Mouse (Mus musculus) kidney, postnatal 0 days (tissue): Measurements from ENCODE around the gene Cisd3. TPM values are rescaled to one million over a fixed set of nuclear protein-coding genes. Genes with fewer than 3 reads are reported as not detected.
"Not testable (repeated sequence)": the region's sequence is repeated elsewhere in the genome, so short reads cannot be mapped to it uniquely, and the experiment has no call there.

Experiments used
- ATAC-seq: fragments of 200-750 bp; cut with Nextera tagmentation; replicated peaks from 2 replicates; pipeline ENCODE4 v1.8.0; 2017; ENCODE audit warnings: low read depth, moderate number of reproducible peaks, moderate TSS enrichment, moderate library complexity; ENCODE audit not compliant: low FRiP score
- DNase-seq: peaks from one replicate; pipeline ENCODE4 v3.0.0-alpha.2; 2016; ENCODE audit warnings: low spot score
- H3K27ac ChIP-seq: fragments of 300-500 bp; sonication (generic); 2 replicates; pipeline ENCODE4 v1.5.1; 2014; ENCODE audit warnings: mild to moderate bottlenecking
- H3K27me3 ChIP-seq: fragments of 300-500 bp; sonication (generic); 2 replicates; pipeline ENCODE4 v1.6.1; 2014; ENCODE audit warnings: low read length, mixed read lengths; ENCODE audit not compliant: insufficient read depth
- H3K36me3 ChIP-seq: fragments of 300-500 bp; sonication (generic); 2 replicates; pipeline ENCODE4 v1.6.1; 2014; ENCODE audit warnings: low read length, mixed read lengths; ENCODE audit not compliant: insufficient read depth
- H3K4me1 ChIP-seq: fragments of 300-500 bp; sonication (generic); replicated peaks from 2 replicates; pipeline ENCODE4 v1.6.1; 2014; ENCODE audit warnings: antibody characterized with exemption, low read length, mixed read lengths; ENCODE audit not compliant: insufficient read depth
- H3K4me2 ChIP-seq: fragments of 300-500 bp; sonication (generic); 2 replicates; pipeline ENCODE4 v1.6.1; 2014; ENCODE audit warnings: mild to moderate bottlenecking, low read length, moderate library complexity, mixed read lengths
- H3K4me3 ChIP-seq: fragments of 300-500 bp; sonication (generic); replicated peaks from 2 replicates; pipeline ENCODE4 v1.5.1; 2014; ENCODE audit warnings: low read depth, low read length
- H3K9ac ChIP-seq: fragments of 300-500 bp; sonication (generic); 2 replicates; pipeline ENCODE4 v1.6.1; 2014; ENCODE audit warnings: low read depth, low read length
- H3K9me3 ChIP-seq: fragments of 300-500 bp; sonication (generic); replicated peaks from 2 replicates; pipeline ENCODE4 v1.6.1; 2016; ENCODE audit warnings: low read length, inconsistent platforms, mixed read lengths
- CTCF ChIP-seq: IDR thresholded peaks from 2 replicates; pipeline ENCODE4 v1.5.1; 2016; ENCODE audit warnings: antibody characterized with exemption, low read depth, mild to moderate bottlenecking, moderate library complexity
- WGBS: fragments of 180-500 bp; shearing (Covaris S2); extraction: QIAGEN DNeasy Blood & Tissue Kit; methylation state at CpG from one replicate; pipeline ENCODE4 v1.1.7; 2014; 5-methylcytosine and 5-hydroxymethylcytosine counted together
- polyA plus RNA-seq: library from polyadenylated mRNA; unstranded; fragments of >200 nt; fragmentation: Nextera tagmentation; extraction: Ambion mirVana; gene quantifications from 2 replicates; pipeline ENCODE4 v1.2.1, GENCODE M21; 2015

Gene Cisd3
- polyA plus RNA-seq = 69.2 and 70.9 TPM in 2 replicates

DNA sequence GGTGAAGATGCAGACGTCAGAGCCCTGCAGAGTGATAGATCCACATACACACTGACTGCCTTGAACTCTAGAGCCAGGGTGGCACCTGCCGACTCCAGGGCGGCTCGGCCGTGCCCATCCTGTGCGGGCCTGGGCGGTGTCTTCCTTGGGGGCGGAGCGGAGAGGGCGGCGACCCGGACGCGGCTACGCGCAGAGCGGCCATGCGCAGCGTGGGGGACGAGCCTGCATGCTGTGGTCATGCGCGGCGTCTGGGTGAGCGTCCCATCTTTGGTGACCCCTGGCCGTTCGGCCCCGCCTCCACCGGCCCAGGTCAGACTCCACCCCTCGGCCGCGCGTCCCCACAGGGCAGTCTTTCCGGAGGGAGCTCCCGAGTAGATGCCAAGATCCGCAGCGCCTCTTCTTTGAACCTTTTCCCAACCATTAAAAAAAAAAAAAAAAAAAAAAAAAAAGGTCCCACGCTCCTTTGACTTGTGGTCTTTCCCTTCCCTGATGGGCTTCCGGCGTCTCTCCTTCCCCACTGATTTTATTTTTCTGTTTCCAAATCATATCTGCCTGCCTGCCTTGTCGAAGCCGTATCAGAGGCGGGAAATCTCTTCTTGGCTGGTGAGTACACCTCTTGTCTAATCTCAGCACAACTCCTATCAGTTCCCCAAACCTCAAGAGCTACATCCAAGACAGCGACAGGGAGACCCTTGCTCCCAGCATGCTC lies at the start of gene Cisd3:
TSS of gene Cisd3 (plus strand) at position 214 of the 709 bp plus-strand sequence.
- H3K27me3 ChIP-seq = no peaks in the 10 kb centered on the region
- peak within 1 kb of the TSS; percentile 33; the same call in 1 of the 2 replicates for H3K4me3 ChIP-seq
- peak within 1 kb of the TSS; percentile 64 for H3K4me2 ChIP-seq
- WGBS = under 1% methylated on average over 43 of the region's 43 CpGs
- peak; percentile 92 for DNase-seq
- H3K27ac ChIP-seq = peak within 1 kb of the TSS; percentile 70
- peaks cover 16% of the 10 kb centered on the region for H3K36me3 ChIP-seq
- peak; percentile 91 for ATAC-seq
- H3K9ac ChIP-seq = peak within 1 kb of the TSS; percentile 47; the same call in 1 of the 2 replicates
- no peaks in the 10 kb centered on the region for H3K9me3 ChIP-seq
- no peak for TF ChIP-seq CTCF
- H3K4me1 ChIP-seq = peaks cover 22% of the 10 kb centered on the region; the same call in 1 of the 2 replicates

DNA sequence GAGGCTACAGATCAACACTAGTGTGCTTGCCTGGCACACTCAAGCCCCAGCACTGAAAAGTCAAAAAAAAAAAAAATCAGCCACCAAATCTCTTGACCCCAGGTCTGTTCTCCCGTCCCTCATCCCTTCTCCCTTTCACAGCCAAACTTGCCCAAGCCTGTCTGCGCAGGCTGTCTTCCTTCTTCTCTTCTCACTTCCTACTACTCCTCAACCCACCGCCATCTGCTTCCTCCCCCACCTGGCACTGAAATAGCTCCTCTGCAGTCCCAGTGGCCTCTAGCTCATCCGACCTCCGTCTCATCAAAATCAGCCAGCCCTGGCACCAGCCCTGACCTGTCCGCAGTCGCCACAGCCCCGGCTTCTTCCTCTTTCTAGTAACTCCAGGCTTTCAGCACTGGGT lies 44.0 kb upstream of the Cisd3 start:
- H3K4me1 ChIP-seq = no peaks in the 10 kb centered on the region
- DNase-seq (no peak), ATAC-seq (no peak)
- no peak overlapping the region for H3K27ac ChIP-seq
- H3K9ac ChIP-seq = no peak overlapping the region
- no peak overlapping the region for H3K4me3 ChIP-seq
- no peaks in the 10 kb centered on the region for H3K9me3 ChIP-seq
- no peak for TF ChIP-seq CTCF
- no peaks in the 10 kb centered on the region for H3K36me3 ChIP-seq
- WGBS = 33% methylated on average over 8 of the region's 8 CpGs
- no peaks in the 10 kb centered on the region for H3K27me3 ChIP-seq
- H3K4me2 ChIP-seq = no peak overlapping the region

DNA sequence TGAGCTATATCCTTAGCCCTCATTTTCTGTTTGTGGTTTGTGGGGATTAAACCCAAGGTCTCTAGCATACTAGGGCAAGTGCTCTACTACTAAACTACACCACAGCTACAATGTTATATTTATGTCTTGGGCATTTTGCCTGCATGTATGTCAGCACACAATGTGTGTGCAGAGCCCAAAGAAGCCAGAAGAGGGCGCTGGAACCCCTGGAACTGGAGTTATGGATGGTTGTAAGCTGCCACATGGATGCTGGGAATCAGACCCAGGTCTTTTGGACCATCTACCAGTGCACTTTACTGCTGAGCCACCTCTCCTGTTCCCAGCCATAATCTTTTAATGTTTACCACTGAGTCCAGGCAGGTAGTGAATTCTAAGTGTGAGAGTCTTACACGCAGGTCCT lies 42.9 kb upstream of the Cisd3 start:
- H3K4me2 ChIP-seq = no peak overlapping the region
- no peak for ATAC-seq
- no peak overlapping the region for H3K27ac ChIP-seq
- no peak for DNase-seq
- WGBS = 58% methylated on average over 2 of the region's 2 CpGs
- no peaks in the 10 kb centered on the region for H3K27me3 ChIP-seq
- no peak overlapping the region for H3K4me3 ChIP-seq
- no peak overlapping the region for H3K9ac ChIP-seq
- no peaks in the 10 kb centered on the region for H3K4me1 ChIP-seq
- TF ChIP-seq CTCF = peak; percentile 33; the same call in 1 of the 2 replicates
- H3K36me3 ChIP-seq = no peaks in the 10 kb centered on the region
- no peaks in the 10 kb centered on the region for H3K9me3 ChIP-seq

DNA sequence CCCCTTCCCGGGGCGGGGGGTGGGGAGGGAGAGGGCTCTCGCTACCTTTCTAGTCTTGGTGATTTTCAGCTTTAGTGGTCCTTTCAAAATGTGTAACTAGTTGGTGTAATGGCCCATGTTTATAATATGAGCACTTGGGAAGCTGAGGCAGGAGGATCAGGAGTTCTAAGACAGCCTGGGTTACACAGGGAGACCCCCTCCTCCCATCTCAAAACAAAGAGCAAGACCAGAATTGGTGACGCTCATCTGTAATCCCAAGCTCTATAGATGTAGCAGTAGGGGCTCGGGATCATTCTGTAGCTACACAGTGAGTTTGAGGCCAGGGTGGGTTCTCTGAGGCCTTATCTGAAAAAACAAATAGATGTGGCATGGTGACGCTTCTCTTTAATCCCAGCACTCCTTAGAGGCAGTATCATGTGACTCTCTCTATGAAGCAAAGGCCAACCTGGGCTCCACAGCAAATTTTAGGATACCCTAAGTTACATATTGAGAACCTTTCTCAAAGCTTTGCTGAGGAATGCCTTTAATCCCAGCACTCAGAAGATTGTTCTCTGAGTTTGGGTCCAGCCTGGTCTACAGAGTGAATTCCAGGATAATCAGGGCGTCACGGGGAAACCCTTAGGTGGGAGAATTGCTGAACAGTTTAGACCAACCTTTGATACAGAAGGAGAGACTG lies 42.1 kb upstream of the Cisd3 start:
- WGBS = 78% methylated on average over 8 of the region's 8 CpGs
- Histone ChIP-seq H3K27me3 (no peaks in the 10 kb centered on the region), H3K27ac (no peak overlapping the region), H3K4me3 (no peak overlapping the region), H3K4me1 (no peaks in the 10 kb centered on the region), H3K9me3 (no peaks in the 10 kb centered on the region), H3K9ac (no peak overlapping the region), H3K36me3 (no peaks in the 10 kb centered on the region), H3K4me2 (no peak overlapping the region)
- no peak for DNase-seq
- no peak for ATAC-seq
- TF ChIP-seq CTCF = no peak

DNA sequence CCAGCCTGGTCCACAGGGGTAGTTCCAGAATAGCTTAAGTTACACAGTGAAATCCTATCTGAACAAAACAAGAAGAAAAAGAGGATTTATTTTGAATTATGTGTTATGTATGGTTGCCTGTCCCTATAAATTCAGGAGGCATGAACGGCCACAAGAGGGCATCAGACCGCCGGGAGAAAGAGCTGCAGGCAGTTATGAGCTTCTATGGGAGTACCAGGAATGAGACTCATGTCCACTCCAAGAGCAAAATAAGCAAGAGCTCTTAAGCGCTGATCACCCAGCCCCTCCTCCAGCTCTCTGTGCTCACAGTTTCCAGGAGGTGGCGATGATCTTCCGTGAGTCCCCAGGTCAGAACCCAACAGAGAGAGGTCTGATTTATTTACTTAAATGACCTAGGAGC lies 40.8 kb upstream of the Cisd3 start:
- no peaks in the 10 kb centered on the region for H3K4me1 ChIP-seq
- 6% methylated on average over 6 of the region's 6 CpGs for WGBS
- H3K36me3 ChIP-seq = no peaks in the 10 kb centered on the region
- H3K4me3 ChIP-seq = no peak overlapping the region
- no peak overlapping the region for H3K27ac ChIP-seq
- ATAC-seq (no peak), DNase-seq (peak; percentile 87)
- H3K27me3 ChIP-seq = no peaks in the 10 kb centered on the region
- no peak overlapping the region for H3K4me2 ChIP-seq
- H3K9ac ChIP-seq = no peak overlapping the region
- TF ChIP-seq CTCF = peak; percentile 85
- no peaks in the 10 kb centered on the region for H3K9me3 ChIP-seq

DNA sequence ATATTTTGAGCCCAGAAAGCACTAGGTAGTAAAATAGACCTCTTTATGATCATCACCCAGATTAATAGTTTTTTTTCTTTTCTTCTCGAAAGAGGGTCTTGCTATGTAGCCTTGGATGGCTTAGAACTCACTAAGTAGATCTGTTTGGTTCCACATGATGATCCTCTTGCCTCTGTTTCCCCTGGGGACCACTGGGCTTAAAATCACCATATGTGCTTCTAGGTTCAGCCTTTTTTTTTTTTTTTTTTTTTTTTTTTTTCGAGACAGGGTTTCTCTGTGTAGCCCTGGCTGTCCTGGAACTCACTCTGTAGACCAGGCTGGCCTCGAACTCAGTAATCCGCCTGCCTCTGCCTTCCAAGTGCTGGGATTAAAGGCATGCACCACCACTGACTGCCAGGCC lies 37.1 kb upstream of the Cisd3 start:
- not testable (repeated sequence) for H3K27me3 ChIP-seq, ATAC-seq, DNase-seq, H3K4me1 ChIP-seq, H3K27ac ChIP-seq, H3K9ac ChIP-seq, H3K36me3 ChIP-seq, H3K4me3 ChIP-seq, H3K4me2 ChIP-seq, H3K9me3 ChIP-seq
- WGBS = 65% methylated on average over 4 of the region's 4 CpGs
